Mouse (Mus musculus) liver, embryonic 16.5 days (tissue): Measurements from ENCODE around the gene Ndufb4. TPM values are rescaled to one million over a fixed set of nuclear protein-coding genes. Genes with fewer than 3 reads are reported as not detected.

Source experiments
- ATAC-seq: fragments of 200-750 bp; cut with Nextera tagmentation; 2 replicates; pipeline ENCODE4 v1.8.0; 2017; ENCODE audit warnings: low read depth, mild to moderate bottlenecking, moderate number of reproducible peaks, moderate library complexity
- H3K27ac ChIP-seq: fragments of 300-500 bp; sonication (generic); 2 replicates; pipeline ENCODE4 v1.5.1; 2014; ENCODE audit warnings: mild to moderate bottlenecking, low read length
- H3K27me3 ChIP-seq: fragments of 300-500 bp; sonication (generic); 2 replicates; pipeline ENCODE4 v1.6.1; 2014; ENCODE audit warnings: low read depth, low read length, mixed read lengths; ENCODE audit not compliant: control insufficient read depth, insufficient read depth
- H3K36me3 ChIP-seq: fragments of 300-500 bp; sonication (generic); 2 replicates; pipeline ENCODE4 v1.6.1; 2014; ENCODE audit warnings: mild to moderate bottlenecking; ENCODE audit not compliant: control insufficient read depth, insufficient read depth
- H3K4me1 ChIP-seq: fragments of 300-500 bp; sonication (generic); 2 replicates; pipeline ENCODE4 v1.6.1; 2014; ENCODE audit warnings: low read depth, low read length, mixed read lengths; ENCODE audit not compliant: control insufficient read depth
- H3K4me2 ChIP-seq: fragments of 300-500 bp; sonication (generic); 2 replicates; pipeline ENCODE4 v1.6.1; 2014; ENCODE audit warnings: low read depth, low read length, mixed read lengths
- H3K4me3 ChIP-seq: fragments of 300-500 bp; sonication (generic); 2 replicates; pipeline ENCODE4 v1.5.1; 2014; ENCODE audit warnings: low read depth, mild to moderate bottlenecking, low read length
- H3K9ac ChIP-seq: fragments of 300-500 bp; sonication (generic); 2 replicates; pipeline ENCODE4 v1.6.1; 2014; ENCODE audit warnings: low read depth, low read length
- H3K9me3 ChIP-seq: fragments of 300-500 bp; sonication (generic); replicated peaks from 2 replicates; pipeline ENCODE4 v1.6.1; 2016; ENCODE audit warnings: low read length; ENCODE audit not compliant: control insufficient read depth
- WGBS: fragments of 180-500 bp; shearing (Covaris S2); extraction: QIAGEN DNeasy Blood & Tissue Kit; methylation state at CpG from one replicate; pipeline ENCODE4 v1.1.7; 2014; ENCODE audit not compliant: insufficient replicate concordance; 5-methylcytosine and 5-hydroxymethylcytosine counted together
- polyA plus RNA-seq: library from polyadenylated mRNA; unstranded; fragments of >200 nt; fragmentation: Nextera tagmentation; extraction: Ambion mirVana; gene quantifications from 2 replicates; pipeline ENCODE4 v1.2.1, GENCODE M21; 2015

Gene Ndufb4
- polyA plus RNA-seq, 1 experiment from 2014 or later, result 27.8 TPM

DNA sequence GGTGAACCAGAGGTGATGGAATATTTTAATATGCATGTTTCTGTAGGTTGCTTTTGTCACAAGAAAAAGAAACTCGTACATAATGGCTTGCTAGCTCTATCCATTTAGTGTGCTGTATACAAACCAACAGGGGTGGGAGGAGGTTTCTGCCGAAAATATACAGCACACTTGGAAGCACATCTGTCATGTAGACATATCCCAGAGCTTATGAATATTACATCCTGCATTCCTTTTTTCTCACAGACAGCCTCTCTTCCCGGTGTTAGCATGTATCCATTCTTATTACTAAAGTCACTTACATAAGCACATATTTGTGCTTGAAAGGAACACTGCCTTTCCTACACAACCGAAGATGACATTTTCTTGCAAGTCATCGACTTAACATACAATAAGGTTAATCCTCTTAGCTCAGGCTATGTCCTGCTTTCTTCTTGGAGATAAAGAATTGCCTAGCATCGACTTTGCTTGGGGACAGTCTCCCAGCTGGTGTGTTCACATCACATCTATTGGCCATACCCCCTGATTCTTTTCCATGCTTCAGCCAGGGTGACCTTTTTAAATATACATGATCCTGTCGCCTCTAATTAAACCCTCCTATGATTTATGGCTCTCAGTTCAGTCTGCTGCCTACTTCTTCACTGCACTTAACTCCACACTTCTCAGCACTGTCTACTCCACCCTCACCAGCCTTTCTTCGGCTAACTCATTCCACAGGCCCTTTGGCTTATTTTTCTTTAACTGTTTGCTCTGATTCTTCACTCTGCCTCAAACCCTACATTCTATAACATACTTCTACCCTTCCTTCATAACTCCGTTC is 9.6 kb upstream of the Ndufb4 start:
- no peak overlapping the region for H3K4me3 ChIP-seq
- H3K4me1 ChIP-seq, result no peaks in the 10 kb centered on the region
- no peak for ATAC-seq
- no peaks in the 10 kb centered on the region for H3K36me3 ChIP-seq
- no peak overlapping the region for H3K27ac ChIP-seq
- H3K9me3 ChIP-seq, result no peaks in the 10 kb centered on the region
- H3K27me3 ChIP-seq, result no peaks in the 10 kb centered on the region
- no peak overlapping the region for H3K4me2 ChIP-seq
- H3K9ac ChIP-seq, result no peak overlapping the region
- WGBS, result 58% methylated on average over 9 of the region's 9 CpGs

GRCm38 (mm10) chr16:37656796-37657195 is 2.5 kb upstream of the Ndufb4 start:
- ATAC-seq, result no peak
- 72% methylated on average over 7 of the region's 7 CpGs for WGBS

GRCm38 (mm10) chr16:37655756-37656347 is 1.6 kb upstream of the Ndufb4 start:
- Histone ChIP-seq H3K9ac (no peak overlapping the region), H3K4me3 (no peak overlapping the region), H3K4me2 (no peak overlapping the region), H3K4me1 (peaks cover 21% of the 10 kb centered on the region), H3K27ac (no peak overlapping the region), H3K9me3 (no peaks in the 10 kb centered on the region), H3K27me3 (no peaks in the 10 kb centered on the region), H3K36me3 (no peaks in the 10 kb centered on the region)
- WGBS, result 55% methylated on average over 4 of the region's 4 CpGs
- ATAC-seq, result no peak

More at GRCm38 (mm10) chr16:37656796-37657195, 2.5 kb upstream of the Ndufb4 start:
- Histone ChIP-seq H3K36me3 (no peaks in the 10 kb centered on the region), H3K4me1 (peaks cover 15% of the 10 kb centered on the region), H3K9ac (no peak overlapping the region), H3K27me3 (no peaks in the 10 kb centered on the region), H3K27ac (no peak overlapping the region), H3K4me2 (no peak overlapping the region), H3K4me3 (no peak overlapping the region), H3K9me3 (no peaks in the 10 kb centered on the region)

- peak overlapping the region; percentile 33; the same call in 1 of the 2 replicates for H3K4me3 ChIP-seq
- peaks cover 21% of the 10 kb centered on the region for H3K4me1 ChIP-seq
- H3K9me3 ChIP-seq, result no peaks in the 10 kb centered on the region
- no peaks in the 10 kb centered on the region for H3K36me3 ChIP-seq
- ATAC-seq, result no peak
- H3K27ac ChIP-seq, result no peak overlapping the region; the same call in 1 of the 2 replicates
- WGBS, result 60% methylated on average over 4 of the region's 4 CpGs
- peak overlapping the region; percentile 60 for H3K4me2 ChIP-seq
- H3K9ac ChIP-seq, result no peak overlapping the region
- no peaks in the 10 kb centered on the region for H3K27me3 ChIP-seq
Measured at GRCm38 (mm10) chr16:37654831-37655455, 690 bp upstream of the Ndufb4 start.

DNA sequence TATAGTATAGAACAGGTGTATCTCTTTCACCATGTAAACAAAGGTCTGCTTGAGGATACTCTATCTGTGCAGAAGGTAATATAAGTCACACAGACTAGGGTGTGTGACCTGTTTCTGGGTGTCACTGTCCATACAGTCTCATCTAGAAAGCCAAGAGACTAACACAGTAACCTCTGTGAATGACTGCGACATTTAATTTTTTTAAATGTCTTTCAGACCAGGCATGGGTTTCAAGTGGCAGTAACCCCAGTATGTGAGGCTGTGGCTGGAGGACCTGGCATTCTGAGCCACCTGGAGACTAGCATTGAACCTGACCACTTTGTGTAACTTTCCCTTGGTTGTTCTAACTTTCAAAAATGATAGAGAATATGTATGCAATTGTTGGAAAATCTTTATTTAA is 1.2 kb downstream of the Ndufb4 start:
- H3K4me2 ChIP-seq, result peak overlapping the region; percentile 82
- H3K9ac ChIP-seq, result peak overlapping the region; percentile 22; the same call in 1 of the 2 replicates
- peak overlapping the region; percentile 84 for H3K4me3 ChIP-seq
- no peak for ATAC-seq
- H3K27ac ChIP-seq, result no peak overlapping the region
- peaks cover under 1% of the 10 kb centered on the region; the same call in 1 of the 2 replicates for H3K36me3 ChIP-seq
- 67% methylated on average over 1 of the region's 1 CpGs for WGBS
- H3K9me3 ChIP-seq, result no peaks in the 10 kb centered on the region
- no peaks in the 10 kb centered on the region for H3K27me3 ChIP-seq
- peaks cover 21% of the 10 kb centered on the region for H3K4me1 ChIP-seq

GRCm38 (mm10) chr16:37652654-37653053 is 1.6 kb downstream of the Ndufb4 start:
- Histone ChIP-seq H3K9ac (no peak overlapping the region; the same call in 1 of the 2 replicates), H3K4me3 (peak overlapping the region; percentile 84; the same call in 1 of the 2 replicates), H3K27me3 (no peaks in the 10 kb centered on the region), H3K36me3 (peaks cover 4% of the 10 kb centered on the region; the same call in 1 of the 2 replicates), H3K4me2 (0 out of 2 replicates have a peak overlapping the region, but pooled peaks have one; percentile 82), H3K27ac (no peak overlapping the region), H3K4me1 (peaks cover 21% of the 10 kb centered on the region), H3K9me3 (no peaks in the 10 kb centered on the region)
- 80% methylated on average over 5 of the region's 5 CpGs for WGBS
- ATAC-seq, result no peak

DNA sequence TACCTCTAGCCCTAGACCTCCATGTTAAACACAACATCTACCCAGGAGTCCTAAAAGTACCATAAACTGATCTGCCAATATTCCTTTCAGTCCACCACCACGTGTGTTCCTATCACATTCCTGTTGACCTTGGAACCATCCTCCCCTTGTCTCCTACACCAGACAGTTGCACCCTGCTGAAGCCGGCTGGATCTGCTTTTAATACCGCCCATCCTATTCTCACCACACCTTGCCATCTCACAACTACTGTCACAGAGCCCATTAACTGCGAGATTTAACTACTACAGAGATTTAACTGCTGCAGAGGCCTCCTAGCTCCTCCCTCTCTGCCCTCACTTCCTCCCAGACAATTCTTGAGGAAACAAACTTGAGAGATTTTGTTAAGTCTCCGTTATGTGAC is 2.8 kb downstream of the Ndufb4 start:
- H3K4me1 ChIP-seq, result peaks cover 21% of the 10 kb centered on the region
- WGBS, result 67% methylated on average over 5 of the region's 5 CpGs
- H3K4me3 ChIP-seq, result no peak overlapping the region
- no peak overlapping the region for H3K27ac ChIP-seq
- no peaks in the 10 kb centered on the region for H3K27me3 ChIP-seq
- H3K4me2 ChIP-seq, result no peak overlapping the region
- no peak for ATAC-seq
- H3K9ac ChIP-seq, result no peak overlapping the region
- no peaks in the 10 kb centered on the region for H3K9me3 ChIP-seq
- peaks cover 14% of the 10 kb centered on the region for H3K36me3 ChIP-seq

DNA sequence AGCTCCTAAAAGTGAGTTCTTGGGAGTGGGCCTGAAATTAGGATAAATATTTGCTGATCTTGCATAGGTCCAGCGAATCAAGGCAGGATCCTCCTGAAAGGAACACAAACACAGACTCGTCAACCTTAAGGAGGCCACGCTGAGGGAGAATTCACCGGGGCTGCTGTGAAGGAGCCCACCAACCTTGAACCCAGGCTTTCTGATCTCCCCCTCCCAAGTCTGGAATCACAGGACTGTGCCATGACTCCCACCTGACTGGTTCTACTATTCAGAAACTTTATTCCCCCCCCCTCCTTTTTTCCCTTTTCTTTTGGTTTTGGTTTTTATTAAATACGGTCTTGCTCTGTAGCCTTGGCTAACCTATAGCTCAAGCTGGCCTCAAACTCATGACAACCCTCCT is 5.2 kb downstream of the Ndufb4 start:
- Histone ChIP-seq H3K27me3 (no peaks in the 10 kb centered on the region), H3K27ac (no peak overlapping the region), H3K4me2 (no peak overlapping the region), H3K4me1 (peaks cover 16% of the 10 kb centered on the region), H3K4me3 (no peak overlapping the region), H3K9me3 (no peaks in the 10 kb centered on the region), H3K9ac (no peak overlapping the region), H3K36me3 (peaks cover 17% of the 10 kb centered on the region)
- 79% methylated on average over 5 of the region's 5 CpGs for WGBS
- ATAC-seq, result no peak
